Mouse (Mus musculus) spleen, embryonic (tissue): ENCODE measurements around the gene Zfp239.

Experiments used
- CTCF ChIA-PET: fragments of 350-600 bp; sonication (Branson Sonifier 250); formaldehyde crosslinking; loops from one replicate; lab custom pipeline; 2022; lab: Charles Lee

The Zfp239 gene

GRCm38 (mm10) chr6:117906015-117906531 lies 44.2 kb downstream of the Zfp239 start:
- CTCF ChIA-PET, result interaction anchor here (0.5 kb wide), 1 partner anchor 1479 kb away, joined by 7 read pairs; no protein-coding TSS in a partner anchor

- CTCF ChIA-PET, result no interaction called here
Measured at GRCm38 (mm10) chr6:117906590-117907271, 44.8 kb downstream of the Zfp239 start.

- CTCF ChIA-PET, result no interaction called here
Measured at GRCm38 (mm10) chr6:117907301-117907978, 45.5 kb downstream of the Zfp239 start.

- CTCF ChIA-PET, result interaction anchor here (0.7 to 1.4 kb wide), 2 partner anchors 17 to 45 kb away, joined by 3 to 7 read pairs; no protein-coding TSS in a partner anchor
Measured at GRCm38 (mm10) chr6:117907979-117908355, 46.1 kb downstream of the Zfp239 start.

- CTCF ChIA-PET, result interaction anchor here (0.7 to 1.4 kb wide), 3 partner anchors 10 to 46 kb away, joined by 3 to 7 read pairs (median 3); no protein-coding TSS in a partner anchor
Measured at GRCm38 (mm10) chr6:117908424-117908900, 46.6 kb downstream of the Zfp239 start.

GRCm38 (mm10) chr6:117910120-117910661 lies 48.3 kb downstream of the Zfp239 start:
- CTCF ChIA-PET, result interaction anchor here (1.1 kb wide), 1 partner anchor 35 kb away, joined by 3 read pairs; no protein-coding TSS in a partner anchor

- CTCF ChIA-PET, result interaction anchor here (1.0 kb wide), 1 partner anchor 33 kb away, joined by 4 read pairs; no protein-coding TSS in a partner anchor
Measured at GRCm38 (mm10) chr6:117914541-117914940, 52.6 kb downstream of the Zfp239 start.

- CTCF ChIA-PET, result interaction anchor here (1.0 kb wide), 1 partner anchor 43 kb away, joined by 3 read pairs; no protein-coding TSS in a partner anchor
Measured at GRCm38 (mm10) chr6:117916205-117916736, 54.4 kb downstream of the Zfp239 start.

GRCm38 (mm10) chr6:117916737-117917426 lies 55.0 kb downstream of the Zfp239 start:
- CTCF ChIA-PET, result interaction anchor here (0.6 to 1.0 kb wide), 2 partner anchors 44 to 82 kb away, joined by 3 read pairs; no protein-coding TSS in a partner anchor

GRCm38 (mm10) chr6:117917576-117917975 lies 55.7 kb downstream of the Zfp239 start:
- CTCF ChIA-PET, result interaction anchor here (0.6 to 0.7 kb wide), 2 partner anchors 18 to 81 kb away, joined by 3 read pairs; no protein-coding TSS in a partner anchor

- CTCF ChIA-PET, result interaction anchor here (0.7 to 0.9 kb wide), 2 partner anchors 9 to 19 kb away, joined by 3 read pairs; no protein-coding TSS in a partner anchor
Measured at GRCm38 (mm10) chr6:117918043-117918442, 56.1 kb downstream of the Zfp239 start.

- CTCF ChIA-PET, result interaction anchor here (0.5 to 2.1 kb wide), 6 partner anchors 16 to 1710 kb away, joined by 3 to 7 read pairs (median 4); no protein-coding TSS in a partner anchor
Measured at GRCm38 (mm10) chr6:117920659-117921640, 59.0 kb downstream of the Zfp239 start.

GRCm38 (mm10) chr6:117922041-117922440 lies 60.1 kb downstream of the Zfp239 start:
- CTCF ChIA-PET, result interaction anchor here (0.5 to 2.1 kb wide), 5 partner anchors 15 to 212 kb away, joined by 3 to 5 read pairs (median 3); no protein-coding TSS in a partner anchor
